Mouse (Mus musculus) hindbrain, embryonic 12.5 days (tissue): Measurements from ENCODE around the gene Lrrc32. TPM values are rescaled to one million over a fixed set of nuclear protein-coding genes. Genes with fewer than 3 reads are reported as not detected.

Experiments
- ATAC-seq: fragments of 200-750 bp; cut with Nextera tagmentation; 2 replicates; pipeline ENCODE4 v1.8.0; 2017; ENCODE audit warnings: moderate TSS enrichment; ENCODE audit not compliant: low FRiP score
- H3K27ac ChIP-seq: fragments of 300-500 bp; sonication (generic); 2 replicates; pipeline ENCODE4 v1.5.1; 2016; ENCODE audit warnings: mild to moderate bottlenecking
- H3K27me3 ChIP-seq: fragments of 300-500 bp; sonication (generic); 2 replicates; pipeline ENCODE4 v1.6.1; 2016; ENCODE audit warnings: mild to moderate bottlenecking
- H3K36me3 ChIP-seq: fragments of 300-500 bp; sonication (generic); 2 replicates; pipeline ENCODE4 v1.6.1; 2016; ENCODE audit warnings: mild to moderate bottlenecking
- H3K4me1 ChIP-seq: fragments of 300-500 bp; sonication (generic); 2 replicates; pipeline ENCODE4 v1.6.1; 2016
- H3K4me2 ChIP-seq: fragments of 300-500 bp; sonication (generic); replicated peaks from 2 replicates; pipeline ENCODE4 v1.6.1; 2016; ENCODE audit warnings: mild to moderate bottlenecking
- H3K4me3 ChIP-seq: fragments of 300-500 bp; sonication (generic); 2 replicates; pipeline ENCODE4 v1.5.1; 2016; ENCODE audit warnings: mild to moderate bottlenecking
- H3K9ac ChIP-seq: fragments of 300-500 bp; sonication (generic); 2 replicates; pipeline ENCODE4 v1.6.1; 2016; ENCODE audit warnings: mild to moderate bottlenecking, moderate library complexity
- H3K9me3 ChIP-seq: fragments of 300-500 bp; sonication (generic); replicated peaks from 2 replicates; pipeline ENCODE4 v1.6.1; 2016; ENCODE audit warnings: mild to moderate bottlenecking
- WGBS: fragments of 180-500 bp; shearing (Covaris S2); methylation state at CpG from one replicate; pipeline ENCODE4 v1.1.7; 2016; 5-methylcytosine and 5-hydroxymethylcytosine counted together
- polyA plus RNA-seq: library from polyadenylated mRNA; unstranded; fragments of >200 nt; fragmentation: Nextera tagmentation; extraction: Ambion mirVana; gene quantifications from 2 replicates; pipeline ENCODE4 v1.2.1, GENCODE M21; 2016

Lrrc32 gene
- polyA plus RNA-seq, 1 experiment from 2014 or later, result 4.9 TPM

GRCm38 (mm10) chr7:98490328-98490727, 1.2 kb downstream of the Lrrc32 start:
- no peak overlapping the region for H3K27ac ChIP-seq
- peaks cover 34% of the 10 kb centered on the region for H3K27me3 ChIP-seq
- no peak; the same call in 1 of the 2 replicates for ATAC-seq
- H3K9me3 ChIP-seq, result no peaks in the 10 kb centered on the region
- peaks cover 17% of the 10 kb centered on the region for H3K4me1 ChIP-seq
- H3K36me3 ChIP-seq, result no peaks in the 10 kb centered on the region
- 69% methylated on average over 4 of the region's 4 CpGs for WGBS
- peak overlapping the region; percentile 75 for H3K4me2 ChIP-seq
- no peak overlapping the region for H3K9ac ChIP-seq
- peak overlapping the region; percentile 48 for H3K4me3 ChIP-seq

- Histone ChIP-seq H3K9me3 (no peaks in the 10 kb centered on the region), H3K27me3 (peaks cover 34% of the 10 kb centered on the region), H3K4me1 (peaks cover 17% of the 10 kb centered on the region), H3K36me3 (no peaks in the 10 kb centered on the region), H3K4me2 (no peak overlapping the region), H3K27ac (no peak overlapping the region), H3K9ac (no peak overlapping the region), H3K4me3 (no peak overlapping the region)
- no peak for ATAC-seq
- 93% methylated on average over 6 of the region's 6 CpGs for WGBS
Observed at GRCm38 (mm10) chr7:98490911-98491310, 1.8 kb downstream of the Lrrc32 start.

DNA sequence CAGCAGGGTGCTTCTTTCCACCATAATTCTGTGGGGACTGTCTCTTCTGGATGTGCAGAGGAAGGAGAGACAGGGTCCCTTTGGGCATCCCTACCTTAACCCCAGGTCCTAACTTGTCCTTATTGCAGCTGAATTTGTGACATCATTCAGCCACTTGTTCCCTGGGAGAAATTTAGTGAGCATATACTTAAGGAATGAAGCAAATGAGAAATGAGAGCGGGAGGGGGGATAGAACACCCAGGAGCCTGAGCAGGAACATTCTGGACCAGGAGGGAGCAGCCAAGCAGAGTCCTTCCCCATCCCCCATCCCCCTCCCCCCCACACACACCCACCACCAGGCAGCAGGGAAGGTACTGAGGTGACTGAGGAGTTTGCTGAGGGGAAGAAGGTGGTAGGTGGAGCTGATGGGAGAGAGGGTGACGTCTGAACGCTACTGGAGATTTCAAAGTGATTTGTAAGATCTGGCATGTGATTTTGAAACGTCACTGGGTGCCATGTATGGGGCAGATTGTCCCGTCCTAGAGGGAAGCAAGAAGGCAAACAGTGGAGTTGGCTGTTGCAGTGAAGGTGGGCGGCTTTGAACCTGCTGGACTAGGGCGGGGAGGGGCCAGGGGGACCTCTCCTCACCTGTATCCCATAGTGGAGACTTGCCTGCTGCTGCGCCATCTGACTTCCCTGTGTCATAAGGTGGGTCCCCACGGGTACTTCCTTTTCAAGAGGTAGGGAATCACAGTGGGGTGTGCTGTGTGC, 2.5 kb downstream of the Lrrc32 start:
- peaks cover 11% of the 10 kb centered on the region for H3K4me1 ChIP-seq
- H3K4me2 ChIP-seq, result no peak overlapping the region
- H3K9ac ChIP-seq, result no peak overlapping the region
- H3K27me3 ChIP-seq, result peaks cover 34% of the 10 kb centered on the region
- ATAC-seq, result no peak
- no peaks in the 10 kb centered on the region for H3K9me3 ChIP-seq
- H3K36me3 ChIP-seq, result no peaks in the 10 kb centered on the region
- WGBS, result 73% methylated on average over 9 of the region's 9 CpGs
- H3K4me3 ChIP-seq, result no peak overlapping the region
- no peak overlapping the region for H3K27ac ChIP-seq

- Histone ChIP-seq H3K4me3 (no peak overlapping the region), H3K27ac (no peak overlapping the region), H3K4me1 (peaks cover 7% of the 10 kb centered on the region; the same call in 1 of the 2 replicates), H3K9me3 (no peaks in the 10 kb centered on the region), H3K4me2 (no peak overlapping the region), H3K27me3 (peaks cover 34% of the 10 kb centered on the region), H3K36me3 (no peaks in the 10 kb centered on the region), H3K9ac (no peak overlapping the region)
- 67% methylated on average over 5 of the region's 5 CpGs for WGBS
- ATAC-seq, result no peak
Observed at GRCm38 (mm10) chr7:98492331-98492730, 3.2 kb downstream of the Lrrc32 start.

- no peak overlapping the region for H3K4me2 ChIP-seq
- 72% methylated on average over 2 of the region's 2 CpGs for WGBS
- peaks cover 7% of the 10 kb centered on the region; the same call in 1 of the 2 replicates for H3K4me1 ChIP-seq
- H3K9me3 ChIP-seq, result no peaks in the 10 kb centered on the region
- peaks cover 27% of the 10 kb centered on the region for H3K27me3 ChIP-seq
- H3K4me3 ChIP-seq, result no peak overlapping the region
- H3K36me3 ChIP-seq, result no peaks in the 10 kb centered on the region
- H3K9ac ChIP-seq, result no peak overlapping the region
- H3K27ac ChIP-seq, result no peak overlapping the region
- ATAC-seq, result no peak
Observed at GRCm38 (mm10) chr7:98493307-98493706, 4.2 kb downstream of the Lrrc32 start.

GRCm38 (mm10) chr7:98493901-98494480, 4.9 kb downstream of the Lrrc32 start:
- Histone ChIP-seq H3K36me3 (no peaks in the 10 kb centered on the region), H3K27me3 (peaks cover 21% of the 10 kb centered on the region), H3K9me3 (no peaks in the 10 kb centered on the region), H3K4me2 (no peak overlapping the region), H3K9ac (no peak overlapping the region), H3K27ac (no peak overlapping the region), H3K4me1 (peaks cover 7% of the 10 kb centered on the region; the same call in 1 of the 2 replicates), H3K4me3 (no peak overlapping the region)
- WGBS, result 74% methylated on average over 18 of the region's 18 CpGs
- no peak for ATAC-seq

GRCm38 (mm10) chr7:98495591-98495990, 6.5 kb downstream of the Lrrc32 start:
- 0 out of 2 replicates have a peak, but pooled peaks cover 7% of the 10 kb centered on the region for H3K4me1 ChIP-seq
- no peak overlapping the region for H3K4me3 ChIP-seq
- no peaks in the 10 kb centered on the region for H3K36me3 ChIP-seq
- WGBS, result 71% methylated on average over 1 of the region's 1 CpGs
- no peaks in the 10 kb centered on the region for H3K9me3 ChIP-seq
- 0 out of 2 replicates have a peak, but pooled peaks cover 11% of the 10 kb centered on the region for H3K27me3 ChIP-seq
- H3K4me2 ChIP-seq, result no peak overlapping the region
- no peak for ATAC-seq
- no peak overlapping the region for H3K27ac ChIP-seq
- no peak overlapping the region for H3K9ac ChIP-seq

DNA sequence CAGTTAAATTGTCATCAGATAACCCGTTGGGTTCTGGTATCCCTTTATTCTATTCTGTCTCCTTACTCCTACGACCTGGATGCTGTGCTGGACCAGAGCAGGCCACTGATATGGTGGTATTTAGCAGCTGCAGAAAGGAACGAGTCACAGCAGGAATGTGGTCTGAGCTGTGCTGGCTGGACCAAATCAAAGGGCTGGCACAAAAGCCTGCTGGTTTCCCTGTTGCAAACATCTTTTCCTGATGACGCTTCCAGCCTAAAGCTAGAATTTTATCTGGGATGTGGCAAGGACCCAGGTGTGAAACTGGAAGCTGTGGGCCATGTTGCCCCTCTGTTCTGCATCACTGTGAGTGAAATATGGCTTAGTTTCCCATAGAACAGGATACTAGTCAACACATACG, 8.4 kb downstream of the Lrrc32 start:
- H3K9me3 ChIP-seq, result no peaks in the 10 kb centered on the region
- H3K36me3 ChIP-seq, result no peaks in the 10 kb centered on the region
- H3K9ac ChIP-seq, result no peak overlapping the region
- WGBS, result 58% methylated on average over 5 of the region's 5 CpGs
- no peak for ATAC-seq
- peaks cover 7% of the 10 kb centered on the region; the same call in 1 of the 2 replicates for H3K4me1 ChIP-seq
- no peak overlapping the region for H3K4me2 ChIP-seq
- no peak overlapping the region for H3K4me3 ChIP-seq
- no peak overlapping the region for H3K27ac ChIP-seq
- H3K27me3 ChIP-seq, result no peaks in the 10 kb centered on the region

DNA sequence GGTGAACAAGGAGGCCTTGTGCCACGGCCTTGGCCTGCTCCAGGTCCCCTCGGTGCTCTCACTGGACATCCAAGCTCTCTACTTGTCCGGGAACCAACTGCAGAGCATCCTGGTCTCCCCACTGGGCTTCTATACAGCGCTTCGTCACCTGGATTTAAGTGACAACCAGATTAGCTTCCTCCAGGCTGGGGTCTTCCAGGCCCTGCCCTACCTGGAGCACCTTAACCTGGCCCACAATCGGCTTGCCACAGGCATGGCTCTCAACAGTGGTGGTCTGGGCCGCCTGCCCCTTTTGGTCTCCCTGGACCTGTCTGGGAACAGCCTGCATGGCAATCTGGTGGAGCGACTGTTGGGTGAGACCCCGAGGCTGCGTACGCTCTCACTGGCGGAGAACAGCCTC, 9.0 kb downstream of the Lrrc32 start:
- no peak overlapping the region for H3K4me2 ChIP-seq
- H3K9me3 ChIP-seq, result no peaks in the 10 kb centered on the region
- WGBS, result 94% methylated on average over 12 of the region's 12 CpGs
- no peak overlapping the region for H3K4me3 ChIP-seq
- no peaks in the 10 kb centered on the region for H3K36me3 ChIP-seq
- H3K27ac ChIP-seq, result no peak overlapping the region
- H3K9ac ChIP-seq, result no peak overlapping the region
- H3K4me1 ChIP-seq, result peaks cover 14% of the 10 kb centered on the region; the same call in 1 of the 2 replicates
- H3K27me3 ChIP-seq, result no peaks in the 10 kb centered on the region
- no peak for ATAC-seq

DNA sequence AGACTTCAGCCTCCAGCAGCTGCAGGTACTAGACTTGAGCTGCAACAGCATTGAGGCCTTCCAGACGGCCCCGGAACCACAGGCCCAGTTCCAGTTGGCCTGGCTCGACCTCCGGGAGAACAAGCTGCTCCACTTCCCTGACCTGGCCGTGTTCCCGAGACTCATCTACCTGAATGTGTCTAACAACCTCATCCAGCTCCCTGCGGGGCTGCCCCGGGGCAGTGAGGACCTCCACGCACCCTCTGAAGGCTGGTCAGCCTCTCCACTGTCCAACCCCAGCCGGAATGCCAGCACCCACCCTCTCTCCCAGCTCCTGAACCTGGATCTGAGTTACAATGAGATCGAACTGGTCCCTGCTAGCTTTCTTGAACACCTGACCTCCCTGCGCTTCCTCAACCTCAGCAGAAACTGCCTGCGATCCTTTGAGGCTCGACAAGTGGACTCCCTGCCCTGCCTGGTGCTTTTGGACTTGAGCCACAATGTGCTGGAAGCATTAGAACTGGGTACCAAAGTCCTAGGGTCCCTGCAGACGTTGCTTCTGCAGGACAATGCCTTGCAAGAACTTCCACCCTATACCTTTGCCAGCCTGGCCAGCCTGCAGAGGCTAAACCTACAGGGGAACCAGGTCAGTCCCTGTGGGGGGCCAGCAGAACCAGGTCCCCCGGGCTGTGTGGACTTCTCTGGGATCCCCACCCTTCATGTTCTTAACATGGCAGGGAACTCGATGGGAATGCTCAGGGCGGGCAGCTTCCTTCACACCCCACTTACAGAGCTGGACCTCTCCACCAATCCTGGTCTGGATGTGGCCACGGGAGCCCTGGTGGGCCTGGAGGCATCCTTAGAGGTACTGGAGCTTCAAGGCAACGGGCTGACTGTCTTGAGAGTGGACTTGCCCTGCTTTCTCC, 9.8 kb downstream of the Lrrc32 start:
- Histone ChIP-seq H3K9ac (no peak overlapping the region; the same call in 1 of the 2 replicates), H3K36me3 (no peaks in the 10 kb centered on the region), H3K27ac (no peak overlapping the region), H3K4me2 (no peak overlapping the region), H3K4me3 (no peak overlapping the region), H3K4me1 (peaks cover 18% of the 10 kb centered on the region), H3K27me3 (no peaks in the 10 kb centered on the region), H3K9me3 (no peaks in the 10 kb centered on the region)
- ATAC-seq, result no peak
- 85% methylated on average over 20 of the region's 20 CpGs for WGBS

- Histone ChIP-seq H3K9ac (no peak overlapping the region), H3K36me3 (no peaks in the 10 kb centered on the region), H3K4me2 (no peak overlapping the region), H3K4me3 (no peak overlapping the region), H3K4me1 (peaks cover 24% of the 10 kb centered on the region), H3K9me3 (no peaks in the 10 kb centered on the region), H3K27me3 (no peaks in the 10 kb centered on the region), H3K27ac (no peak overlapping the region)
- 73% methylated on average over 25 of the region's 25 CpGs for WGBS
- ATAC-seq, result no peak
Observed at GRCm38 (mm10) chr7:98499561-98500292, 10.6 kb downstream of the Lrrc32 start.
